Mouse (Mus musculus): ENCODE measurements around the gene Atp2a1.
"Not testable (repeated sequence)": the region's sequence is repeated elsewhere in the genome, so short reads cannot be mapped to it uniquely, and the experiment has no call there.

Gene Atp2a1

DNA sequence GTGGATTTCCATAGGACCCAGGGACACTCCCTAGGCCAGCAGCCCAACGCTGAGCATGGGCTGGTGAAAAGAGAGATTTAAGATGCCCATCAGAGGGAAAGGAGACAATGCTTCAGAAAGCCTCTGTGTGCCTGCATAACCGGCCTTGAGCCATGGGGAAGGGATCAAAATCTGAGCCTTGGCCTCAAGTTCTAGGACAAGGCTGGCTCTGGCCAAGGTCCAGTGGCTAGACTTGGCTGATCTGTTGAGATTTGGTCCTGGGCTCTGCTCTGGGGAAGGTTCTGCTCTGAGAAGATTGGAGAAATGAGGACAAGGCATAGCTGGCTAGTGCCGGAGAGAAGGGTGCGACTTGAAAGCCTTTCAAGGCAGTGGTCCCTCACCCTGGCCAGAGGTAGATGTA is 51.8 kb downstream of the Atp2a1 start:
- no peak for DNase-seq (ENCODE audit: low read depth)

DNA sequence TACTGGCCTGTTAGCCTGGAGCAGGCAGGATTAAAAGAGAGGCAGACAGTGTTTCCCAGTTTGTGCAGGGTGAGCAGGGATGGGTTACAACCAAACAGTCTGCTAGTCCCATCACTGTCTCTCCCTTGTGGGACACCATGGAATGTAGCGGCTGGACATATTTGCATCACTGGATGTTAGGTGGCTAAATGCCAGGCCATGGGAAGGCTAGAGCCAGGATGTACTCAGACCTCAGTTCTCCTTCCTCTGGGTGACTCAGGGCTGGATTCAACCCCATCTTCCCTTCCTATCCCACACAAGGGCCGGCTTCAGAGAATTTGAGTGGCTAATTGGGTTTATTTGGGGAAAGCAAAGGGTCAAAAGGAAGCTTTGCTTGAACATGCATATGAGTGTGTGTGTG is 54.2 kb downstream of the Atp2a1 start:
- no peak for DNase-seq (ENCODE audit: low read depth)

DNA sequence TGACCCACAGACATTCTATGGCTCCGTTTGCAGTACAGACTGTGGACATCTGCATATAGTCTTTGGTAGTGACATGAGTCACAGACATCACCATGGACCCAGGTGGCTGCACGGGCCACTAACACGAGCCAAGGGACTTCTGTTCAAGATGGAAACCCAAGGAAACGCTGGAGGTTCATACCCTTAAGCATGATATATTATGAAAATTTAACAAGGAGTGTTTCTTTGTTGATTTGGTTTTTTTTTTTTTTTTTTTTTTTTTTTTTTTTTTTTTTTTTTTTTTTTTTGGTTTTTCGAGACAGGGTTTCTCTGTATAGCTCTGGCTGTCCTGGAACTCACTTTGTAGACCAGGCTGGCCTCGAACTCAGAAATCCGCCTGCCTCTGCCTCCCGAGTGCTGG is 60.4 kb downstream of the Atp2a1 start:
- not testable (repeated sequence) for DNase-seq (ENCODE audit: low read depth)

DNA sequence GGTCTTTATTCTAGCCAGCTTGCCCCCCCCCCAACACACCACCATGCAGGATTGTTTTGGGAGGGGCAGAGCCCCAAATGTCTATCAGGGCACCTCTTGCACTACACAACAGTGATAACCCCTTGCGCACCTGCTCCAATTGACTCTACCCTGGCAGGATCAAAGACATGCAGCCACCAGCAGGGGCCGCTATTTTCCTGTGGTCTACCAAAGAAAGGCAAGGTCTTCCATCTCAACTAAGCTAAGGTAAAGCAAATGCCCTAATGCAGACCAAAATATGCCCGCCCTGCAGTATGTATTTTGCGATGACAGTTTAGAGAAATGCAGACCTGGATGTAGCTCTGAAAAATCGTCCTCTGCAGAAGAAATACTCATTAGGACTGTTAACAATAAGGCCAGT is 63.4 kb downstream of the Atp2a1 start:
- DNase-seq (ENCODE audit: low read depth) = peak; percentile 93

DNA sequence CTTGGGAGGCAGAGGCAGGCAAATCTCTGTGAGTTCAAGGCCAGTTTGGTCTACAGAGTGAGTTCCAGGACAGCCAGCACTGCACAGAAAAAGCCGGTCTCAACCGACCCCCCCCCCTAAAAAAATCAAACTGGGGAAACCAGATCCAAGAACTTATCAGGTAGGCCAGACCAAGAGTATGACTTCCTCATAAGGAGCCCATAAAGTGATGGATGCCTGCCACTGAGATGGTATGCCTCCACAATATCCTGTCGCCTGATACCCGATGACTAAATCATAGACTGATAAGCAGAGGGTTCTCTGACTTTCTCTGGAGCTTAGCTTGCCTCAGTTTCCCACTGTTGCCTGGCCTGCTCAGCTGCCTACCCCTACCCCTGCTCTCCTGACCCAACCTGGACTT is 65.1 kb downstream of the Atp2a1 start:
- no peak for DNase-seq (ENCODE audit: low read depth)

DNA sequence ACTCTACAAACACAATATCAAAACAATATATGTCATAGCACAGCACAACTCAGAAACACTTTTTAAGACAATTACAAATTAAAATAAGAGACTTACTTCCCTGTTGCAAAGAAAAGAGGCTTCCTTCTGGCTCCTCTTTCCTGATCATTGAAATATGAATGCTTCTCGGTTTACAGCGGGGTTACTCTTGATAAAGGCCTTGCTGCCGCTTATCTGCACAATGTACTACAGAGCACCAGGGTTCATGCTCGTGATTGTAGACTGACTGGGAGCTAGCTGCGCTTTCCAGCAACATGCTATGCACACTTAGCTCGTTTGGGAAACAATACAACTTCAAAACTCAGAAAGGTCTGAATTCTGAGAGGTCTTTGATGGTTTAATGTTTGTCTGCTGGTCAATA is 65.7 kb downstream of the Atp2a1 start:
- DNase-seq (ENCODE audit: low read depth) = no peak

DNA sequence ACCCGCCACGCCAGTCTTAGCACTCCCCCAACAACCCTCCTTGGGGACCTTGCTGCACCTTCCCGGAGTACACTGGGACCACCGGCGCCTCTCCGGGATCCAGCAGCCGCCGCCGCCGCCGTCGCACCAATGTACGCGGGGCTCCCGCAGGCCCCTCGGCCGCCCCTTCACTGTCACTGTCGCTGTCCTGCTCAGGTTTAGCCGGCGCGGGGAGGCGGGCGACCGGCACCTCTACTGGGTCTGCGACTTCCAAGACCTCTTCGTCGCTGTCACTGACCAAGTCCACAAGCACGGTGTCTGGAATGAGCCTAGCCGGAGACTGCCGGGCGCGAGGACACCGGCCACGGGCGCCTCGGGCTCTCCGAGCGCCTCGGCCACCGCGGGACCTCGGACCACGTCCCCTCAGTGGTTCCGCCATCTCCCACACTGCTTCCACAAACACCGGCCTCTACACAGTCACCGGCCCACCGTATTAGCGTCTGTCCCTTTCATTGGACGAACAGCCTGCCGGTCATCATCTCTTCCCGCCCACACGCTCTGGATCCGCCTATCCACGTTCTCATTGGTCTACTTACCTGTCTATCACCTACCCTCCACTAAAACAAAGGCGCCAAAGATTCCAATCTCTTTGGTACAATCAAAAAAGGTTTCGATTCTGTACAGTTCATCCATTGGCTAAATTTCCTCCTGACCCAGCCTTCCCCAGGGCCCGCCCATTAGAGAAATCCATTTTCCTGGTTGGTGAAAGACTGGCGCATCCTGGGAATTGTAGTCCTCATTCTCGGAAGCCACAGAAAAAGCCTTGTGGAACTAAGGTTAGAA is 66.4 kb downstream of the Atp2a1 start, which contains the start of gene Nfatc2ip:
TSS of gene Nfatc2ip (minus strand) at position 440 of the 822 bp plus-strand sequence.
- peak; percentile 99 for DNase-seq (ENCODE audit: low read depth)
